Mouse (Mus musculus) liver, embryonic 18 days (tissue): ENCODE data around the gene Cxcl14. TPM values are rescaled to one million over a fixed set of nuclear protein-coding genes. Genes with fewer than 3 reads are reported as not detected.

Source experiments
- polyA plus RNA-seq: library from polyadenylated mRNA; depleted of rRNA; stranded (reverse); fragments of >200 nt; gene quantifications from 2 replicates; pipeline ENCODE4 v1.2.3, GENCODE M21; 2012; rRNA removed

The Cxcl14 gene
- 0.02 and 0.05 TPM in 2 replicates for polyA plus RNA-seq

GRCm38 (mm10) chr13:56295943-56296658, at the start of gene Cxcl14:
Cxcl14 (minus strand) TSS chr13:56296551.

GRCm38 (mm10) chr13:56251924-56252619, 44.3 kb downstream of the Cxcl14 start, which contains the start of gene Neurog1:
Neurog1 (minus strand) TSS chr13:56252163.

Other genes with a start within 250 kb of the Cxcl14 start
- 73.6 and 78.4 TPM in 2 replicates for gene H2afy, start 160.2 kb downstream of the Cxcl14 start, polyA plus RNA-seq
- gene Tifab, start 117.7 kb downstream of the Cxcl14 start, polyA plus RNA-seq: 4.8 and 5.1 TPM in 2 replicates
- not detected in 2 replicates for gene Neurog1, start 44.4 kb downstream of the Cxcl14 start, polyA plus RNA-seq
- not detected in 2 replicates for gene Gm3045, start 130.0 kb upstream of the Cxcl14 start, polyA plus RNA-seq
- gene Slc25a48, start 141.8 kb upstream of the Cxcl14 start, polyA plus RNA-seq: 1.4 and 2.4 TPM in 2 replicates
- gene Il9, start 185.7 kb upstream of the Cxcl14 start, polyA plus RNA-seq: not detected in 2 replicates
- 0.71 and 0.77 TPM in 2 replicates for gene Fbxl21, start 225.9 kb upstream of the Cxcl14 start, polyA plus RNA-seq